Mouse (Mus musculus) spleen, adult 2 months (tissue): Measurements from ENCODE around the gene Emilin2.

ENCODE experiments used
- CTCF ChIP-seq: fragments of 200-500 bp; IDR thresholded peaks from 2 replicates; pipeline ENCODE4 v1.5.1; 2011; ENCODE audit warnings: mild to moderate bottlenecking, inconsistent platforms; ENCODE audit not compliant: insufficient read depth, insufficient read length, insufficient replicate concordance; ENCODE audit errors: extremely low read depth
- POLR2A ChIP-seq: fragments of 200-500 bp; IDR thresholded peaks from 2 replicates; pipeline ENCODE4 v1.6.1; 2011; ENCODE audit warnings: low read depth, low read length, inconsistent platforms

- TF ChIP-seq CTCF (no peak), POLR2A (no peak)
Observed at GRCm38 (mm10) chr17:71300338-71300737, 11.4 kb downstream of the Emilin2 start.
